Comparison of ENCODE assay signal across 26 mouse cellular contexts in the genomic region with DNA sequence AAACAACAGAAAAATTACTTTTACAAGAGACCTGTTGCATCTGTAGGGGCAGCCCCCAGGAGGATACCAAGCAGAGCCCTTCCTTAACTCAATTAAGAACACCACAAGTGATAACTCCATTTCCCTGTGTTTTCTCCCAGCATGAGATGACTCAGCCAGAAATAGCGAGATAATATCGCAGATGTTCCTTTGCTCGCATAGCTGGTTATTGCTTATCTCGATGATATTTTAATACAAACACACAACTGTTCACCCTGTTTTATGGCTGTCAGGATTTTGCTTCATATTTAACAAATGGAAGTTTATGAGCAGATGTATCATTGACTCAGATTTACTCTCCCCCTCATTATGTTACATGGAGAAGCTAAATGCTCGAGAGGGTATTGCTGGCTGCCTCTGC.
DNase-seq lines count a peak whose midpoint lies in the region; ATAC-seq and TF ChIP-seq lines count a peak whose summit lies in the region.
"Had no signal": no experiment of that assay in that cellular context is flagged by ENCODE, and none has a peak within 500 bp of the region (broad histone marks: within the 10 kb centered on the region; RNA-seq: fewer than 3 reads in every experiment).

No protein-coding gene starts in this region.

- no peaks in the 10 kb centered on the region for H3K27me3 ChIP-seq in cerebellum, adult 2 months (ENCODE audit: control insufficient read depth, insufficient read depth, low read length)
- H3K27me3 ChIP-seq: heart, embryonic 12.5 days; heart, embryonic 15.5 days; hindbrain, embryonic 13.5 days had no signal

- DNase-seq in layer of hippocampus, adult 11-12 months (ENCODE audit: low spot score): peak; percentile 29
- DNase-seq in layer of hippocampus, postnatal 25 days (ENCODE audit: extremely low spot score in 1 of 2, low spot score in 1 of 2): no peak
- peak; percentile 8 for DNase-seq in urinary bladder, postnatal 14 days (ENCODE audit: low spot score)
- DNase-seq in urinary bladder, postnatal 10 days (ENCODE audit: low spot score): no peak
- DNase-seq in brain, adult 2 months (ENCODE audit: low read depth, low spot score): peak; percentile 30
- DNase-seq in cerebellum, adult 2 months: no peak
- DNase-seq: adrenal gland, adult 2 months; adrenal gland, postnatal 14 days; B cell, adult 2 months; cerebellum, adult 11-12 months; cerebellum, adult 9-10 months; cerebellum, postnatal 14 days; gastrocnemius, postnatal 25 days; heart, adult 18-20 months; heart, postnatal 10 days; heart, postnatal 36 days had no signal

- no peak for ATAC-seq in activated CD4-positive, CD25-positive, alpha-beta regulatory T cell, adult 4 months
- ATAC-seq: CD4-positive, CD25-positive, alpha-beta regulatory T cell, adult 4 months; forebrain, embryonic 14.5 days; hindbrain, embryonic 16.5 days; Patski had no signal

- no peaks in the 10 kb centered on the region for H3K4me1 ChIP-seq in cerebellum, adult 2 months (ENCODE audit: control insufficient read depth, insufficient read depth, low read length)
- H3K4me1 ChIP-seq: forebrain, embryonic 10.5 days; heart, embryonic 12.5 days; heart, embryonic 15.5 days; hindbrain, embryonic 10.5 days; hindbrain, embryonic 13.5 days had no signal

- WGBS in cerebellum, adult 2 months: 84% methylated on average over 5 of the region's 5 CpGs

- H3K4me3 ChIP-seq in cerebellum, adult 2 months (replicated peaks; ENCODE audit: insufficient read depth, low read depth, low read length): no peak overlapping the region
- H3K4me3 ChIP-seq: forebrain, embryonic 10.5 days; heart, embryonic 12.5 days; heart, embryonic 15.5 days; hindbrain, embryonic 10.5 days; hindbrain, embryonic 13.5 days had no signal

- TF ChIP-seq CTCF in cerebellum, adult 2 months (IDR thresholded peaks at IDR 0.05; ENCODE audit: borderline replicate concordance, insufficient read depth, low read depth, low read length): no peak

- TF ChIP-seq POLR2A in cerebellum, adult 2 months (IDR thresholded peaks at IDR 0.05; ENCODE audit: borderline replicate concordance, insufficient read depth, low read length): no peak

- no peak overlapping the region for H3K27ac ChIP-seq in cerebellum, adult 2 months (ENCODE audit: insufficient read depth, low read length)
- H3K27ac ChIP-seq: forebrain, embryonic 10.5 days; heart, embryonic 15.5 days; hindbrain, embryonic 10.5 days; hindbrain, embryonic 13.5 days had no signal

Comparison
In these comparisons a context has a peak if more than half of its experiments do, and no peak if none do; other contexts are left out.
1. DNase-seq: peak in layer of hippocampus, adult 11-12 months (single experiment), urinary bladder, postnatal 14 days (single experiment) and brain, adult 2 months (single experiment); none in layer of hippocampus, postnatal 25 days (0 of 2), urinary bladder, postnatal 10 days (single experiment) and cerebellum, adult 2 months (0 of 2).